Mouse (Mus musculus) c-Kit-positive CD71-negative TER-119-negative erythroid progenitor cells, embryonic 14.5 days (primary cell): Measurements from ENCODE around the gene Cd5l.
A peak's percentile ranks its signal among the peaks of the same experiment; 100 is the strongest.

Source experiments
- DNase-seq: peaks from one replicate; pipeline ENCODE4 v3.0.0-alpha.2; 2013; ENCODE audit warnings: low read depth

Gene Cd5l

DNA sequence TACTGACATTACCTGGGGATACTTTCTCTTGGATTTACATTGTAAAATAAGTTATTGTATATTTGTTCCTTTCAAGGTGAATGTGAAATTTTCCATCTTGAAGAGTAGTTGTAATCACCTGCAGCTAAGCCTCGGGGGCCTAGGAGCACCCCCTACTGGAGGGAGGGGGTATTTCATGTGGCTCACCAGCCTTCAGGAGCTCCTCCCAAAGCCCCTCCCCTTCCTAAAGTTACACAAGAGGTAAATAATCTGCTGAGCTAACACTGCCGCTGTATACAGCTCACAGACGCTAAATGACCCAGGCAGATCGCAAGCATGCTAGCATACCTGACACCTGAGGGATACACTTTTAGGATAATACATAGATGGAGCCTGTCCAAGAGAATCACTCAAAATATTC lies 50.5 kb downstream of the Cd5l start:
- DNase-seq: peak; percentile 63

DNA sequence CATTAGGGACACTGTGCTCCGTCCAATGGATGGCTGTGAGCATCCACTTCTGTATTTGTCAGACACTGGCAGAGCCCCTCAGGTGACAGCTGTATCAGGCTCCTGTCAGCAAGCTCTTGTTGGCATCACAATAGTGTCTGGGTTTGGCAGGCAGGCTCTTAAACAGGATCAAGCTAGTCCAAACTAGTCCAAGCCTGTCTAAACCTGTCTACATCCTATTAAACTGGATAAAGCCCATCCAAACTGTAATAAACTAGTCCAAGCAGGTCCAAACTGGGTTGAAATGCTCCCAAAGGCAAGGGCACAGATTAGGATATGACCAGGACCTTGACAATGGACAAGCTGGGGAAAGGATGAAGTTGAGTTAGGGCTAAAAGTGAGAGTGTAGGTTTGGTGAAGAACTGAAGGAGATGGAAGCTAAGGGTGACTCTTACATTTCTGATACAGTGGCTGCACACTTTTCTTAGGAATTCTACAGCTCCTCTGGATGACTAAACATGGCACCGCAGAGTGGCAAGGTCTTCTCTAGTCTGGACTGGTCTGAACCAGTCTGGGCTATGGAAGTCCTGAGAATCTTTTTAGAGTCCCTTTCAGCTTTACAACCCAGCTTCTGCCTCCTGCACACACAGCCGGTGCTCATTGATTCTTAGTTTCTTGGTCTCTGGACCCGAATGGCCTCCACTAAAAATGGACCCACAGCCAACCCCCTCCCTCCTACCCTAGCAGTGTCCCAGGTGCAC lies 51.7 kb downstream of the Cd5l start:
- DNase-seq: no peak

GRCm38 (mm10) chr3:87410605-87411004 lies 52.9 kb downstream of the Cd5l start:
- DNase-seq: no peak

GRCm38 (mm10) chr3:87411150-87411549 lies 53.5 kb downstream of the Cd5l start:
- DNase-seq: peak; percentile 13

DNA sequence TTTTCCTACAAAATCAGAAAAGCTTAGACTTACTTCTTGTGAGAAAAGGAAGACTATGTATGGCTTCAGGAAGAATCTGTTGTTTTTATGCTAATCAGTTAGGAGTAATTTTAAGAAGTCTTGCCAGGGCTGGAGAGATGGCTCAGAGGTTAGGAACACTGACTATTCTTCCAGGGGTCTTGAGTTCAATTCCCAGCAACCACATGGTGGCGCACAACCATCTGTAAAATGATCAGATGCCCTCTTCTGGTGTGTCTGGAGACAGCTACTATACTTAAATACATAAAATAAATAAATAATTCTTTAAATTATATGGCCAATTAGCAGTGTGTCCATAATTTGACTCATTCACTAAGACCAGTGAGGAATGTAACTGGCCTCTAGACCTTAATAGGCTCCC lies 63.0 kb downstream of the Cd5l start:
- no peak for DNase-seq
